ENCODE assay signal across 22 mouse cellular contexts in the genomic region with DNA sequence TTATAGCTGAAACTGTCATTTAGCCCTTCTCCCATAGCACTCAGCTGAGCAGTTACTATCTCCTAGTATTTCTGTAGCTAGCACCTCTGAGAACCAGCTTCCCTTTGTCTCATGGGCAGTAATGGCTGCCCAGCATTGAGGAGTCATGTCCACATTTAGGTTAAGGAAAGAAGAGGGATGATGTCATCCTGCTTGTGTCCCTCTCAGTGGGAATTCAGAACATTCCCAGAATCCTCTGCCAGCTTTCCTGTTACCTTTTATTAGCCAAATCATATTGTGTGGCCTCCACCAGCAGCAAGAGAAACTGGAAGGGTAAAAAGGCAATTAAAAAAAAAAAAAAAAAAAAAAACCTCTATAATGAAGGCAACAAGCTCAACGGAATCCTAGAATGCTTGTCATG.
A peak's percentile ranks its signal among the peaks of the same experiment; 100 is the strongest.
DNase-seq lines count a peak whose midpoint lies in the region; ATAC-seq and TF ChIP-seq lines count a peak whose summit lies in the region.
"Had no signal": no experiment of that assay in that cellular context is flagged by ENCODE, and none has a peak within 500 bp of the region (broad histone marks: within the 10 kb centered on the region; RNA-seq: fewer than 3 reads in every experiment).

No protein-coding gene starts in this region.

- DNase-seq in cerebellum, adult 9-10 months: peak; percentile 46
- DNase-seq in cerebellum, postnatal 10 days: no peak
- no peak for DNase-seq in layer of hippocampus, adult 2 months (ENCODE audit: low spot score in 2 of 2)
- DNase-seq in layer of hippocampus, adult 9-10 months (ENCODE audit: low spot score): no peak
- peak; percentile 62 for DNase-seq in brain, adult 2 months (ENCODE audit: low read depth, low spot score)
- DNase-seq: adrenal gland, adult 8-10 months; adrenal gland, postnatal 14 days; adrenal gland, postnatal 36 days; B cell, adult 2 months; cerebellum, adult 11-12 months; cerebellum, postnatal 14 days had no signal

- no peak overlapping the region for H3K4me3 ChIP-seq in layer of hippocampus, adult 2 months
- H3K4me3 ChIP-seq in olfactory bulb, adult 2 months (ENCODE audit: insufficient read depth, low read depth, low read length): no peak overlapping the region
- H3K4me3 ChIP-seq: embryonic facial prominence, embryonic 10.5 days; embryonic facial prominence, embryonic 12.5 days; forebrain, embryonic 10.5 days; forebrain, embryonic 12.5 days had no signal

- no peak for TF ChIP-seq CTCF in layer of hippocampus, adult 2 months (conservative IDR thresholded peaks at IDR 0.05)
- no peak for TF ChIP-seq CTCF in olfactory bulb, adult 2 months (IDR thresholded peaks at IDR 0.05; ENCODE audit: insufficient read depth, low read depth, low read length)

- ATAC-seq in erythroid progenitor cell, adult 5-6 weeks (replicated peaks; ENCODE audit: low FRiP score, poor library complexity, severe bottlenecking): no peak
- ATAC-seq: activated CD4-positive, CD25-positive, alpha-beta regulatory T cell, adult 4 months; CD4-positive, CD25-positive, alpha-beta regulatory T cell, adult 4 months; forebrain, embryonic 14.5 days; forebrain, embryonic 16.5 days; Patski had no signal

- 55% methylated on average over 1 of the region's 1 CpGs for WGBS in olfactory bulb, adult 2 months

- H3K4me1 ChIP-seq in olfactory bulb, adult 2 months (ENCODE audit: control insufficient read depth, insufficient read depth, low read length): peaks cover 23% of the 10 kb centered on the region

- H3K27ac ChIP-seq in layer of hippocampus, adult 2 months: peak overlapping the region; percentile 94
- H3K27ac ChIP-seq in olfactory bulb, adult 2 months (ENCODE audit: insufficient read depth, low read depth, low read length): peak overlapping the region; percentile 87
- H3K27ac ChIP-seq: embryonic facial prominence, embryonic 10.5 days; embryonic facial prominence, embryonic 12.5 days; forebrain, embryonic 10.5 days; forebrain, embryonic 12.5 days had no signal

- TF ChIP-seq POLR2A in olfactory bulb, adult 2 months (IDR thresholded peaks at IDR 0.05; ENCODE audit: insufficient read depth, low read depth, low read length): no peak

Comparison
In these comparisons a context has a peak if more than half of its experiments do, and no peak if none do; other contexts are left out.
1. DNase-seq: peak in cerebellum, adult 9-10 months (single experiment) and brain, adult 2 months (single experiment); none in cerebellum, postnatal 10 days (0 of 2), layer of hippocampus, adult 2 months (0 of 2) and layer of hippocampus, adult 9-10 months (single experiment).